Mouse (Mus musculus) urinary bladder, postnatal 14 days (tissue): ENCODE results near the gene Sdk1.

ENCODE experiments used
- DNase-seq: peaks from one replicate; pipeline ENCODE4 v3.0.0; 2021; ENCODE audit warnings: low spot score

The Sdk1 gene

DNA sequence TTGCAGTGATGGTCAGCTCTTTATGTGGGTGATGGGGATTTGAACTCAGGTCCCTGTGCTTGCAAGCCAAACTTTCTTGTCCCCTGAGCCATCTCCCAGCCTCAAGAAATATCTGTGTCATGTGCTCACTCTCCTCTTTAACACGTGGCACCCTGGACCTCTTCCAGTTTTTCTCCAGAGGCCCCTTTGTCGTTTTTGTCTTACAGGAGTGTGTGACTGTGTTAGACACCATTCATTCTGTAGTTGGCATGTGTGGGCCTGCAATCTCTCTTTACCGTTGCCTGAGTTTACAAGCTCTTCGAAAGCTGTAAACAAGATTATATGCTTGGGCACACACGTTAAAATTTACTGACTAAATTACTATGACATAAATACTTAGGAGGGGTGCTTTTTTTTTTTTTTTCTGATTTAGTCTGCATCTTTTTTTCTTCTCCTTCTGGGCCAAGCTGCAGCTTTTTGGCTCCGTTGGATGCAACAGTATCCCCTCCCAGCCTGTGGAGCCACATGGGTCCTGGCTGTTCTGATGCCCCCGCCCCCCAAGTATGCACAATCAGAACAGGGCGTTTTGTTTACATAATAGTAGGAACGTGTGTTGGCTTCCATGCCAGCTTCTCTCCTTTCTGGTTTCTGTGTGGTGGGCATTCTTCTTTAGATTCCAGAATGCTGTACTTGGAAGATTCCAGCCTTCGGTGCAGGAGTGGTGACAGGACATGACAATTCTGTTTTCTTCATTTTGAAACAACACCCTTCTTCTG lies 527.6 kb downstream of the Sdk1 start:
- peak; percentile 63 for DNase-seq

DNA sequence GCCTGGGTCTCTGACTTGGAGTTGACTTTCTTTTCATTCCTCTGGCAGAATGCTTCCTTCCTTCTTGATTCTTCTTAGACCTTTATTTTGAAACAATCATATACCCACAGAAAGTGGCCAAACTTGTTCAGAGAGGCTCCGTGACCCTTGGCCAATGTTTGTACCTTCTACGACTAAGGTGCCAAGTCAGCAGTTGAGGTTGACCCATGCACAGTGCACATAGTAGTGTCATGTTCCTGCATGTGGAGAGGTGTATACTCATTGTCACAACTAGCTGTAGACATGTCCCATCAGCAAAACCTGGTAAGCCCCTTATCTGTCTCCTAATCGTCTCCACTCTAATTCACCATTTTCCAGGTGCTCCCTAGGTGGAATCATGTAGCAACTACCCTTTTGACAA lies 530.2 kb downstream of the Sdk1 start:
- DNase-seq = peak; percentile 67

DNA sequence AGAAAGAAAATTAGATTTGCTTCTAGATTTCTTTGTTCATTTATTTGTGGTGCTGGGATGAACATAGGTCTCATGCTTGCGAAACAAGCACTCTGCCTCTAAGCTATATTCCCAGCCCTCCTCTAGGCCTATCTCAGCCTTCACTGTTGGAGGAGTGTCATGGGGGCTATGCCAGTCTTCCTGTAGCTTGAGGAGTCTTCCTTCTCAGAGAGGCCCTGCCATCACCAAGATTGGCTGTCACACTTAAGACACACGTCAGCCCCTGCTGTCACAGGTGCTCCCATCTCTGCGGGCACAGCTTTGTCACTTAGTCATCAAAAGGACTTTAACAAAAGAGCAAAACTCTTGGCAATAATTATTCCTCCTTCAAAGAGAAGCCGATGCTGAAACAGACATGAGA lies 536.9 kb downstream of the Sdk1 start:
- DNase-seq = no peak

DNA sequence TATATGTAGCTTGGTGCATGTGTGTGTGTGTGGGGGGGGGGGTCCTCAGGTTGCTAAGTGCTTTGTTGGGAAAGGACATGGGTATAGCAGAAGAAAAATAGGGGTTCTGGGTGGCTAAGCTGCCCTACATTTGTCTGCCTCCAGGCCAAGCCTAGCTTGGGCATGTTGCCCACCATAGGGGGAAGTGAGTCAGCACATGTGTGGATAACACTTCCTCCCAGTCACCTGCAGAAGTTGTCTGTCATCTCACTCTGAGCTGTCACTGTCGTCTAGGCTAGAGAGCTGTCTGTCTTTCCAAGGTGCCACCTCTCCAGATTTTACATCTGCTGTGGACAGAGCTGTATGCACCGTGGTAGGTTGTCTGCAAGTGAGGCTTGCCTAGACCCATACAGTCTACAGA lies 539.9 kb downstream of the Sdk1 start:
- DNase-seq = no peak

DNA sequence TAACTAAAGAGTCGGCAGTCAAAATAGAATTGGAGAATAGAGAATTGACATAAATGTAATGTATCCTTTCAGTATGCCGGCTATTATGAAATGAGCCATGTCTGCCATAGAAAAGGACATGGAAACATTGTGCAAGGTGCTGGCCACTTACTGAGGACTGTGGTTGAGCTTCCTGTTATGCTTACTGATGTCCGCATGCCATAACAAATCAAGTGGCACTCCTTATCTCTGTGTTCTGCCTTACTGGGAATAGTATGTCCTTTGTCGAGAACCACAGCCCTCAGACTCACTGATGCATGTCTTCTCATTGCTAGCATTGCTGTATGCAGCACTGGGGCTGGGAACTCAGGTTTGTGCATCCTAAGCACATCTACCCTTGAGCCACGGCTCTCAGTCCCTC lies 541.0 kb downstream of the Sdk1 start:
- no peak for DNase-seq

DNA sequence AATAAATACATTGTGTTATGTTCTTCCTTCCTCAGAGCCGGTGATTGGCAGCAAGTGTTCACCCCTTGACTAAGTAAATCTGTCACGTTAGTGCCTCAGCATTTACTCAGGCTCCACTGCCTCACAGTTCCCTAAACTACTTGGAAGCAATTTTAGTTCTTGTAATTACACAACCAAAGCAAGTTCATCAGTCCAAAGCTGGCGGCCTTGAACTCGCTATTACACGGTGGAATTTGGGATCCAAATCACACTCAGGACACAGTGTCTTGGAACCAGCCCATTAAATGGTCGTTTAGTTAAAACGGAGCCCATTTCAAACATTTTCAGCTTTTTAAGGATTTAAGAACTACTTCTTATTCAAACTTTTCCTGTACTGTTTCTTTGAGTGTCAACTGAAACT lies 542.2 kb downstream of the Sdk1 start:
- no peak for DNase-seq

DNA sequence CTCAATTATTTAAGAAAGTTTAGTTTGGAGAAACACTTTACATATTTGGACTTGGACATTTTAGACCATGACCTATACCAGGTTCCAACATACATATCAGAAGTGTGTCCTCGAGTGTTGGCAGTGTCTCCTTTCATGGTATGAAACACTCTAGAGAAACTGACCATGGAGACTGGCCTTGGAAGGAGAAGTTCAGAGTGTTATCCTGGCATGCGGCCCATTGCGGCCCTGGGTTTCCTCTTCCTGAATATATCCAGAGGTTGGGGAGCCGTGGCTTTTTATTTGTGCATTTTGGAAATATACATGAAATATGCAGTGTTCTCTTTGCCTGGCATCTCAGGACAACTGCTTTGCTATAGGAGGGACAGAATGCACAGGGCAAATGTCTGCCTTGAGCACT lies 552.6 kb downstream of the Sdk1 start:
- no peak for DNase-seq

DNA sequence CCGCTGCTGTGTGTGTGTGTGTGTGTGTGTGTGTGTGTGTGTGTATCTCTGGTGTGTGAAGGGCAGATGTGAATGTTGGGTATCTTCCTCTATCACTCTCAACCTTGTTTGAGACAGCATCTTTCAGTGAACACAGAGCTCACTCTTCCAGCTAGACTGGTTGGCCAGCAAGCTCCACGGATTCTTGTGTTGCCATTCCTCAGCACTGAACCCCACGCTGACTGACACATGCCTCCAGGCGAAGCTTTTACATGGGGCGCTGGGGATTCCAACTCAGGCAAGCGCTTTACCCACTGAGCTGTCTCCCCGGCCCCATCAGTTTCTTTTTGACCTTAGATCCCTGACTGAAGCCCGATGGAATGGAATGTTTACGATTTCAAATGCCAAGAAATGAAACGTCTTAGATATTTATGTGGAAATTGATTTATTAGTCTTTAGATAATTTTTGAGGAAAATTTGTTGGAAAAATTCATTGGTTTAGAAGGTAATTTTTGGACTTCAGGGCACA lies 582.6 kb downstream of the Sdk1 start:
- DNase-seq = no peak

DNA sequence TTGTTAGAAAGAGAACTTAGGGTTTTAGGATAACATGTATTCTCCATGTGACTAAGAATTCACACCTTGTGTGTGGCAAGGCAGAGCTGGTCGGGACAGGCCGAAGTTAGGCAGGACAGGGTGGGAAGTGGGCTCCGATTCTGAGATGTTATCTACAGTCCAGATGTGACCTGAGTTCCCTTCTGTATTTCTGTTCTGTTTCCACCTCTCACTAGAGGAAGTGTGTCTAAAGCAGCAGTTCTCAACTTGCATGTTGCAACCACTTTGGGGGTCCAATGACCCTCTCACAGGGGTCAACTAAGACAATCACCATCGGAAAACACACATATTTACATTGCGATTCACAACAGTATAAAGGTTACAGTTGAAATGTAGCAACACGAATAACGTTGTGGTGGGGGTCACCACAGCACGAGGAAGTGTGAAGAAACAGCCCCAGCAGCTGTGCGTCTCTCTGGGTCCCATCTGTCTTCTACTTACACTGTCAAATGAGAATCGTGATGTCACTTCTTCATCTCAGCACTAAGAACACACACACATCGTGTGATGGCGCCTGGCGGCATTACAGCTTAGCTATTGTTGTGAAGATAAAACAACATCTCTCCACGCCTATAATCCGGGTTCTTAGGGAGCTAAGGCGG lies 583.6 kb downstream of the Sdk1 start:
- no peak for DNase-seq

DNA sequence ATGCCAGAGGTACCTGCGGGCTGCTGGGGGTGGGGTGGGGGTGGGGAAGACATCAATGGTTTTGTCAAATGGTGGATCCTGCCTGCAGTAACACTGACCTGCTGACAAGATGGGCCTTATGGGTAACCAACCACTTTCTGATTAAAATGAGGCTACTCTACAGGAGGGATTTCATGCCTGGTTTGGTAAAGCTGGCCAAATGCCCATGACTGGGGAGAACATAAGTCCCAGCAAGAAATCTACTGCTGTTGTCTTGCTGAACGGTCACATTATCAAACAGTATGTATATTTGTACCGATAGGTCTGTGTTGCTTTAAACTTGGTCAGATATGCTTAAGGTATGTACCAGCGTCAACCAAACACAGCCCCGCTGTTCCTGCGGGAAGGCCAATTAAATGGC lies 594.3 kb downstream of the Sdk1 start:
- no peak for DNase-seq

DNA sequence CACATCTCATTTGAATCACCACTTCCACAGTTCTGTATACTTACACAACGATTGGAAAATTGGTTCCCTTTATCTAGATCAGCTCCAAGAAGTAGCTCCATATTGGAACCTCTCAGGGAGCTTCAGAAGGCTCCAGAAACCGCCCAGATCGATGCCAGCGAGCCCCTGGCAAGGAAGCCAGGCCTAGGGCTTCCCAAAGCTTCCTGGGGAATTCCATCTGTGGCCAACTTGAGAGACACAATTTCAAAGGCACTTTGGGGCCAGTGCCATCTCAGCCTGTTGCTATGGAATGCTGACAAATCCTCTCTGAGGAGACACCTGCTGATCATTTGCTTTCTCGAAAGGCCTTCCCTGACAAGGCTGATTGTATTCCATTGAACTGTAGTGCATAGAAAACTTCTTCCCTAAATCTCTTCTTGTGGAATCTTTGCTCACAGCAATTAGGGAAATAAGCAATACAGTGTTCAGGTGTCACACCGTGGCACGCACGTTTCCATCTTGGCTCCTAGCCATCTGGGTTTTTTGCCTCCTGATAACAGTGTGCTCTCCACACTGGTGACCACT lies 595.7 kb downstream of the Sdk1 start:
- DNase-seq = no peak

DNA sequence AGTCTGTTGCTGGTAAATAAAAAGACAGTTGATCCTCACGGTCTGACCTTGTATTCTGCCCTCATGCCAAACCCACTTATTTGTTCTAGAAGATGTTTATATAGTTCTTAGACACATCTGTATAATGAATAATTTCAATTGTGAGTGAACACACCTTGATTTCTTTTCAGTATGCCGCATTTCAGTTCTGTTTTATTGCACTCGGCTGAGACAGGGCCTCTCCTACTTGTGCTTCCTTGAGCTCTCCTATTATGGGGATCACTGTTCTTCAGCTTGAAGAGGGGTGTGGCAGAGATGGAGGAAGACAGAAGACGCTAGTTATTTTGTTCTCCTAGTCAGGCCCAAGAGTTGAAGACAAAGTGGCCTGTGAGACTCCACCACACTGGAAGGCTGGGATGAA lies 603.4 kb downstream of the Sdk1 start:
- DNase-seq = no peak

DNA sequence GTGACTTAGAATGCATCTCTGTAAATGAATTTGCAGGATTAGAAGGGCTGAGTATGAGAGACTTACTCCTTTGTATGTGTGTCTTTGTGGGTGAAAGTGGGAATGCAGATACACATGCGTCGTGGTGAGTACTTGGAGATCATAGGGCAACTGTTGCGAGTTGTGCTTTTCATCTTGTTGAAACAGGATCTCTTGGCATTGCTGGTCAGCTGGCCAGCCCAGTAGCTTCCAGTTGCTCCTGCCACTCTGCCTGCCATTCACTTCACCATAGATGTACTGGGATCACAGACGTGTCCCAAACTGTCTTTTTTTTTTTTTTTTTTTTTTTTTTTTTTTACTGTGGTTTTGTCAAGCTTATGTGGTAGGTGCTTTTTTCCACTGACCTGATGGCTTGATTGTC lies 606.4 kb downstream of the Sdk1 start:
- no peak for DNase-seq

DNA sequence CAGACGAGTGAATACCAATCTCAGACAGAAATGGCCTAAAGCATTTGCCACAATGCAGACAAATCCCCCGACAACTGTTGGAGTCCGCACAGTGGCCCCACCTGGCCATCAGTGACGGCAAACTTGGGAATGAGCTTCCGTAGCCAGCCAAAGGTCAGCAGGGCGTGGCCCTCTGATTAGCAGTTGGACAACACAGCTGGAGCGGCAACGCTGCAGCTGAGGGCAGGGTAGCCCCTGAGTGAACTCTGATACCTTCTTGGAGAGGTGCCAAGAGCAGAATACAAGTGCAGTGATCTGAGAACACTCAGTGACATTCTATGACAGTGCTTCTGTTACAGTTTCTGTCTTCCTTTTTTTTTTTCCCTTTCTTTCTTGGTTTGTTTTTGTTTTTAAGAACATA lies 610.9 kb downstream of the Sdk1 start:
- DNase-seq = peak; percentile 12

DNA sequence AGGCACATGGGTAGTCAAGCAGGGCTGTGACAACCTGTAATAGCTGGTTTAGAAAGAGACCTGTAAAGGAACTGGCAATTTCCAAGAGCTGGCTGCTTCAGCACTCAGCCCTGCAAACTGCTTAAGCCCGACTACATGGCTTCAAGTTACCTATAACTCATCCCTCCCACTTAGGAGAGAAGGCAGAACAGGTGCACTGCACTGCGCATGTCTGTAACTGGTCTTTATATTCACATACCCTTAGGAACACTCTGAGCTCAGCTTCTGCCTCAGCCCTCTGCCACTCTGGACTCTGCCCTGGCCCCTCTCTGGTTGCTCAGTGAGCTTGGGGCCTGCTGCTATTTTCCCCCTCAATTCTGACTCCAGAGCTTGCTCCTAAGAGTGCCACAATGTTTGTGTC lies 615.2 kb downstream of the Sdk1 start:
- no peak for DNase-seq

DNA sequence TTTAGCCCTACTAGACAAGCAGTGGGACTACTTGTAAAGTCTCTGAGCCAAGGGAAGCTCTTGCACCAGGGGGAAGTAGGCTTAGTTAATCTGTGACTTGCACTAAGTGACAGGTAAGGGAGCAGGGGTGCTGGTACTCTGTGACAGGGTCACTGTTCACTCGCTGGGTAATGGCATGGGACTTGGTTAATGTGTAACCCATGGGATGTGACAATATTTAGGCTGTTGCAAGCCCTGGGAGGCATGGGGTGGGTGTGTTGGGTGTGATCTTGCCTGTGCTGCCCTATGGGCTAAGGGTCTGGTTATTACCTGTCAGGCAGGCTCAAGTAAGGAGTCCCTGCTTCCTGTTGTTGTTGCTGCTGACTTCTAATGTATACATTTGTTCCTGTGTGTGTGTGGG lies 616.5 kb downstream of the Sdk1 start:
- no peak for DNase-seq

DNA sequence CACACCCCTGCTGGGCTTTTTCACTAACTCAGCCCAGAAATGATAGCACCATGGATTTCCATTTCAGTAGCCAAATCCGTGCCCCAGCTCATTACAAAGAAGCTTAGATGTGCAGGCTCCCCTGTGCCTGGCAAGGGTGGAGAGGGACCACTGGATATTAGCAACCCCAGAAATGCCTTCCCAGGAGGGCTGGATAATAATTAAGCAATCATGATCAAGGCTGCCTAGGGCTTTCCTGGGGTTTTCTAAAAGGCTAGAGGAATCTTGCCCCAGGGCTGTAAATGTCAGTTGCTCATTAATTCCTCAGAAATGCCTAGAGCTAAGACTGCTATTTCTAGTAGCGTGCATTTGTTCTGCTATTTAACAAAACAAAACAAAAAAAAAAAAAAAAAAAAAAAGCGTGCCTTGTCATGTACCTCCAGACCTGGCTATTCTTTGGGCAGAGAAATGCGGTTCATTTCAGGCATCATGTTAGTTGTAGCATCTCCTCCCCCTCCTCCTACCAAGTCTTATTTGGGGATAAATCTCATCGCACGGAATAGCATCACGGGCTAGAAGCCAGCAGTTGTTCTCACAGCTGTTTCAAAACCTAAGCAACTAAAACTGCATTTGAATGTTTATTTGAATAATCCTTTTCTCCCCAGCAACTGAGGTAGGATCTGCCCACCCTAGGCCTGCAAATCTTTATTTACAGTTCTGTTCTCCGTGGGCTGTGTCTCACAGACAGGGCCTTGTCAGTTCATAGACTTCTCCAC lies 617.3 kb downstream of the Sdk1 start:
- no peak for DNase-seq

DNA sequence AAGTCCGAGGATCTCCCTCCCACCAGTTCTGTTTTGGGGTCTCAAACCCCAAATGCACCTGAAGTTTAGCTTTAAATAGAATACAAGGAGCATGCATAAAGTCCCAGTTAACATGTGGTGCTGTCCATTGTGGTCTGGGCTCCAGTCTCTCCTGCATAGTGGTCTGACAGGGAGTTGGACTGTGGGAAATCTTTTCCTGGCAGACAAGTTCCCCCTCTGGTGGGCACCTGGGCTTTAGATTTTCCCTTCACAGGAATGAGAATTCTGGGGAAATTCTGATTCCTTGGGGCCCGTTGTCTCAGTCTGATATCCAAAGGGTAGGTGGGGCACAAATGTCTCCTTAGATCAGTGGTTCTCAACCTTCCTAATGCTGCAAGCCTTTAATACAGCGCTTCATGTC lies 624.8 kb downstream of the Sdk1 start:
- no peak for DNase-seq

DNA sequence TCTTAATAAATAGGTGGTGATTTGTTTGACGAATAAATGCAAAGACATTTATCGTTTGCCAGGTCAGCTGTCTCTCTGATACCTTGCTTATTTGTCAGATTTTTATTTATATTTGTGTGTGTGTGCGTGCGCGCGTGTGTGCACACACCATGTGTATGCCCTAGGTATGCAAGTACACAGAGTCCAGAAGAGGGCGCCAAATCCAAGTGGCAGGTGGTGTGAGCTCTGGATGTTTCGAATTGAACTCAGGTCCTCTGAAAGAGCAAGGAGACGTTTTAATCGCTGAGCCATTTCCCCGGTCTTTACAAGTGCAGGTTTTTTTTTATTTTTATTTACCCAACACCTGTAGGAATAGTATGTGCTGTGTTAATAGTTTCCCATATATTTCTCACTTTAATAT lies 632.5 kb downstream of the Sdk1 start:
- no peak for DNase-seq

DNA sequence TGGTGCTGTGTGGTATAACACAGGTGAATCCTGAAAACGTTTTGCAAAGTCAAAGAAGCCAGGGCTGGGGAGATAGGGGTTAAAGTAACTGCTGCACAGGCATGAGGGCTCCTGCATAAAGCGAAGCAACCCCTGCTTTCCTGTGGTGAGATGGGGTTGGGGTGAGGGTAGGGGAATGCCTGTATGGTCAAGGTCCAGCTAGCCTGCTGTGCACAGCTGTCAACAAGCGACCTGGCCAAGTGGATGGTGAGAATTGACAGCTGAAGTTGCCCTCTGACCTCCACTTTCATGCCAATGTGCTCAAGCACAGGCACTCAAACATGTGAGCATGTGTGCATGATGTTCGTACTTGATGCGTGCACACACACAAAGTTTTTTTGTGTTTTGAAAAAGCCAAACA lies 639.4 kb downstream of the Sdk1 start:
- no peak for DNase-seq

DNA sequence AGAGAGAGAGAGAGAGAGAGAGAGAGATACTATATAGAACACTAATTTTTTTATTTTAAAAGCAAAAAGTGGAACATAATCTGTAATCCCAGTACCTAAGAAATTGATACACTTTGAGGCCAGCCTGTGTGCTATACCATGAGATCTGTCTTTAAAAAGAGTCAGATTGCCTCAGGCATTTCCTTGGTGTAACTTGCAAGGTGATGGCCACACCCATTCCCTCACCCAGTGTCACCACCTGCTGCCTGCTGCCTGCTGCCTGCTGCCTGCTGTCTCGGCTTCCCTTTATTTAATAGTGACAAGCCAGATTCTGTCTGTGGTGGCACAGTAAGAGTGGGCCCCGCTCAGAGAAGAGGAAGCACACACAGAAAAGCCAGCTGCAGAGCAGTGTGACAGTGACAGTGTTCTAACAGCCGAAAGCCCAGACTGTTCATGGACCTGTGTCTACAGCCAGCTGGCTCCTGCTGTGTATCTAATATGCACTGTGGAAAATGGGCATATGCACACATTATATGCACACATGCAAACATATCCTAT lies 642.9 kb downstream of the Sdk1 start:
- no peak for DNase-seq

DNA sequence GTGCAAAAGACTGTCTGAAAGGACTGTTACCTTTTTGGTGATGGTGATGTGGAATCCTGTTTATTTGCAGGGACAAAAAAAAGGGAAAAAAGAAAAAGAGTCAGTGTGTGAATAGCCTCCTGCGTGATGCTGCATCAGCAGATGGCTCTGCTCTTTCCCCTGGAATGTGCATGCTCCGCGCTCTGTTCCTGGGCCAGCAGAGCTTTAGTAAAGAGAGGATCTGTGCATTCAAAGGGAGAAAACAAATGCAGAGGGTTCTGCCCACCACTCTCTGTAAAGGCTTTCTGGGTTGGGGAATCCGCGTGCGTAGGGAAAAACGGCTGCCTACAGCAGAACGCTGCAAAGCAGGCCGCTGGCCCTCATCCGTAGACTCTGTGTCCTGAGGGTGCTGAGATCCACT lies 644.7 kb downstream of the Sdk1 start:
- no peak for DNase-seq

DNA sequence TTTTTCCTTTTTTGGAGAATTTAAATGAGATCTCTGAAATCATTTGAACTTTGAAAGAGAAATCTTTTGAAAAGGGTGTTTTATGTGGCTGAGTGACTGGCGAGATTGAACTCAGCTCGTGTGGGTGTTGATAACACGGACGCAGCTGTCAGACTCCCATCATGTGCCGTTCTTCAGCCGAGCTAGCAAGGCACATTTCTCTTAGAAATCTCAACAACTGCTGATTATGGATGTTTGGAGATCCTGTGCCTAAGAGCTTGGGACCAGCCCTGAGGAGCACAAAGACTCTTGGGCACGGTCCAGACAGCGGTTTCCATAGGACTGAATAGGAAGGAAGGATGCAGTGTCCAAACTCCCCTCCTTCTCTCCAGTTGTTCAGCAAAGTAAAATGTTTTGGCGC lies 648.5 kb downstream of the Sdk1 start:
- no peak for DNase-seq
